Mouse (Mus musculus): ENCODE measurements around the gene Slc36a3. TPM values are rescaled to one million over a fixed set of nuclear protein-coding genes. Genes with fewer than 3 reads are reported as not detected.

Gene Slc36a3
- total RNA-seq, 2 experiments from 2014 or later: not detected

DNA sequence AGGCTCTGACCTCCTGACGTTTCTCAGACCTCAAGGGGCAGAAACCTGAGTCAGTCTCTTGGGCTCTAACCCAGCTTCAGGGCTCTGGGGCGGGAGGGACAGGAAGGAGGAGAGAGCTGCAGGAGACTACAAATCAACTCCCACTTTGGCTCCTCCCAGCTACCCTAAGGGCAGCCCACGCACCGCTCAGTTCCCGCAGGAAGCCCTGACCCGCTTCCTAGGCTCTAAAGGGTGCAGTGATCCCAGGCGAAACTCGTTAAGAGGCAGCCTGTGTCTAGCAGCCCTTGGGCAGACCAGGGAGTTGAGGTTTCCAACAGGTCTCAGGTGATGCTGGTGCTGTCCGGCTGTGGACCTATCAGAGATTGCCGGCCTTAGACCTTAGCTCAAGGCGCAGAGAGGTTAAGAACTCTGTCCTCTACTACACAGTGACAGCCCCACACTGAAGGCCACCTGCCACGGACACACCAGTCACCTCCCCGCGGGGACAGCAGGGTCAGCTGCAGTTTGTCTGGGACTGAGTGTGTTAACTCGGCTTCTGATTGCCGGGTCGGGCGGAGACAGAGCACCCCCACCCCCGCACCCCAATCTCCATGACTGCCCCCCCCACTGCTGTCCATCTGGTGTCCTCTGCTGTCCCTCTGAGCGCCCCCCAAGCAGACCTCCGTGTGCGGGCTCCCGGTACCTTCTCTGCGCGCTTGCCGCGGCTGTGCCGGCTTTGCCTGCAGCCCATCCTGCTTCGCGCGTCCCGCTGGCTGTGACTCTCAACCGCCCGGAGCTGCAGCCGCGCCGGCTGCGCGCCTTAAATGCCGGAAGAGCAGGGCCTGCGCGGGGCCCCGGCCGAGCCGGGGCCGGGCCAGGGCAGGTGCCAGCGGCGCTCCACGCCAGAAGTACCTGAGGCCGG is 73.9 kb downstream of the Slc36a3 start, which contains the start of gene Ccdc69:
Gene Ccdc69, minus strand, starts transcription at position 801 of the 901 bp plus-strand sequence.
- DNase-seq (ENCODE audit: low spot score in 2 of 2): peak in 1 of 2 experiments; percentile 45

DNA sequence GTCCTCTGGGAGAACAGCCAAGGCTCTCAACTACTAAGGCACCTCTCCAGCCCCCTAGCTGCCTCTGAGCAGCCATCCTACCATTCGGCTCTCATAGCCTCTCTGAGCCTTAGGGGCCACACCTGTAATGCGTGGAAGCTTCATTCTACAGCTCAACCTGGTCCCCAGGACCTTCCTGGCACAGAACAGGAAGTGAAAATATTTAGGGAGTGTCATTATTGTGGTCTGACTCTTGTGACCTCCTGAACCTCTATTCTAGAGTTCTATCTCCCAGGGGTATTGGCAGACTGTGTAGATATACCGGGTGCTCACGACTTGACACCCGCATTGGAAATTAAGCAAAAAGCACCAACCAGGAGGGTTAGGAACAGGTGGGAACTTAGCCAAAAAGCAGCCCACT is 75.3 kb downstream of the Slc36a3 start:
- DNase-seq (ENCODE audit: low spot score in 2 of 2): no peak

DNA sequence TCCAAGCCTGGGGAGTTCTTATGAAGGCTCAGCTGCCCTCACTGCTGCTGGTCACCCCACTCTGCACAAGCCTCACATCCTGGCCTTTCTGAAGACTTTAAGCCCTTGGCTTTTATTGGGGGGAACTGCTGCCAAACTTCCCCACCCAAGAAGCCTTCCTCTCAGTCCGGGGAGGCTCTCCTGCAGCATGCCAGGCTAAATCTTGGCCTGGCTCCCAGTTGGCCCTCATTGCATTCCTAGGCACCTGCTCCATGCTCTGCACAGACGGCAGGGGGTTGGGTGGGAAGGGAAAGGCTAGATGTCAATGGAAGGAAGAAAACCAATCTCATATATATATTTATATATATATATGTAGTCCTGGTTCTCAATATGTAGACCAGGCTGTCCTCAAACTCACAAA is 75.9 kb downstream of the Slc36a3 start:
- DNase-seq (ENCODE audit: low spot score in 2 of 2): peak; percentile 32 to 49

Other genes with a start within 250 kb of the Slc36a3 start
- gene Gpx3, start 249.3 kb downstream of the Slc36a3 start, total RNA-seq (2021): 1 to 10 TPM; 7.0 to 7.1 TPM
- gene Tnip1, start 188.8 kb downstream of the Slc36a3 start, total RNA-seq (2021): 10 to 100 TPM; 29.0 to 32.2 TPM
- 10 to 100 TPM; 88.4 to 88.7 TPM for gene Anxa6, start 118.3 kb downstream of the Slc36a3 start, total RNA-seq (2021)
- under 1 TPM; 0.40 to 0.59 TPM for gene Ccdc69, start 73.6 kb downstream of the Slc36a3 start, total RNA-seq (2021)
- 10 to 100 TPM; 51.5 to 51.9 TPM for gene Gm2a, start 53.6 kb downstream of the Slc36a3 start, total RNA-seq (2021)
- gene Slc36a2, start 33.4 kb upstream of the Slc36a3 start, total RNA-seq (2021): under 1 TPM; 0.37 to 0.71 TPM
- 10 to 100 TPM; 49.9 to 55.4 TPM for gene Slc36a1, start 52.6 kb upstream of the Slc36a3 start, total RNA-seq (2021)
- gene Fat2, start 184.9 kb upstream of the Slc36a3 start, total RNA-seq (2021): under 1 TPM; 0.38 to 0.43 TPM

All from layer of hippocampus, postnatal 10 days (tissue).